ENCODE assay signal across 9 mouse cellular contexts in genomic region chr5:32862469-32863132, GRCm38 (mm10). TPM values are rescaled to one million over a fixed set of nuclear protein-coding genes. Genes with fewer than 3 reads are reported as not detected.
DNase-seq lines count a peak whose midpoint lies in the region; ATAC-seq and TF ChIP-seq lines count a peak whose summit lies in the region.
"Had no signal": no experiment of that assay in that cellular context is flagged by ENCODE, and none has a peak within 500 bp of the region (broad histone marks: within the 10 kb centered on the region; RNA-seq: fewer than 3 reads in every experiment).

No protein-coding gene starts in this region.

- no peaks in the 10 kb centered on the region for H3K36me3 ChIP-seq in hindbrain, embryonic 15.5 days
- H3K36me3 ChIP-seq in liver, embryonic 14.5 days (replicated peaks; ENCODE audit: control insufficient read depth, insufficient read depth, low read depth) = no peaks in the 10 kb centered on the region

- TF ChIP-seq POLR2A in cerebellum, adult 2 months (IDR thresholded peaks at IDR 0.05; ENCODE audit: borderline replicate concordance, insufficient read depth, low read length) = no peak

- no peaks in the 10 kb centered on the region for H3K9me3 ChIP-seq in hindbrain, embryonic 15.5 days
- H3K9me3 ChIP-seq in liver, embryonic 14.5 days (ENCODE audit: control insufficient read depth, low read length) = no peaks in the 10 kb centered on the region

- TF ChIP-seq EP300 in liver, embryonic 14.5 days (IDR thresholded peaks at IDR 0.05; ENCODE audit: low read depth) = no peak

- peak overlapping the region; percentile 82; the same call in 1 of the 2 replicates for H3K4me3 ChIP-seq in hindbrain, embryonic 15.5 days
- H3K4me3 ChIP-seq in liver, embryonic 14.5 days (ENCODE audit: insufficient read depth in 1 of 2, low read depth in 2 of 2, low read length in 2 of 2) = peak overlapping the region in 1 of 2 experiments; percentile 74; a peak in 2 of 4 replicates
- H3K4me3 ChIP-seq in cerebellum, adult 2 months (replicated peaks; ENCODE audit: insufficient read depth, low read depth, low read length) = no peak overlapping the region

- H3K27ac ChIP-seq in hindbrain, embryonic 15.5 days (replicated peaks) = no peak overlapping the region
- H3K27ac ChIP-seq in liver, embryonic 14.5 days = peak overlapping the region; percentile 78
- H3K27ac ChIP-seq in cerebellum, adult 2 months (ENCODE audit: insufficient read depth, low read length) = no peak overlapping the region

- H3K4me2 ChIP-seq in hindbrain, embryonic 15.5 days = peak overlapping the region; percentile 89
- H3K4me2 ChIP-seq in liver, embryonic 14.5 days (ENCODE audit: low read depth) = peak overlapping the region; percentile 83

- peaks cover 14% of the 10 kb centered on the region for H3K4me1 ChIP-seq in hindbrain, embryonic 15.5 days (replicated peaks)
- peaks cover 14 to 20% of the 10 kb centered on the region in 2 experiments for H3K4me1 ChIP-seq in liver, embryonic 14.5 days (replicated peaks; ENCODE audit: control insufficient read depth in 2 of 2, insufficient read depth in 2 of 2, low read length in 1 of 2)
- H3K4me1 ChIP-seq in cerebellum, adult 2 months (ENCODE audit: control insufficient read depth, insufficient read depth, low read length) = peaks cover 2% of the 10 kb centered on the region; the same call in 1 of the 2 replicates

- ATAC-seq in hindbrain, embryonic 15.5 days (ENCODE audit: low FRiP score, low read depth) = no peak
- no peak for ATAC-seq in liver, embryonic 14.5 days (ENCODE audit: insufficient read depth)

- 70% methylated on average over 6 of the region's 6 CpGs for WGBS in hindbrain, embryonic 15.5 days
- WGBS in liver, embryonic 14.5 days (ENCODE audit: insufficient replicate concordance) = 55% methylated on average over 6 of the region's 6 CpGs
- WGBS in cerebellum, adult 2 months = 46% methylated on average over 6 of the region's 6 CpGs

- DNase-seq in adrenal gland, postnatal 10 days = peak; percentile 23
- no peak for DNase-seq in adrenal gland, adult 8-10 months
- DNase-seq in 3T3-L1 (ENCODE audit: low read depth, low spot score) = peak; percentile 45
- no peak for DNase-seq in liver, embryonic 14.5 days (ENCODE audit: low read depth in 3 of 3, low spot score in 3 of 3)
- DNase-seq in left cerebral cortex, adult 18-20 months (ENCODE audit: low spot score in 2 of 2) = no peak
- DNase-seq in spleen, postnatal 10 days (ENCODE audit: low spot score in 2 of 2) = no peak
- no peak for DNase-seq in cerebellum, adult 2 months

- no peak for TF ChIP-seq CTCF in liver, embryonic 14.5 days (IDR thresholded peaks at IDR 0.05; ENCODE audit: low read depth)
- no peak for TF ChIP-seq CTCF in cerebellum, adult 2 months (IDR thresholded peaks at IDR 0.05; ENCODE audit: borderline replicate concordance, insufficient read depth, low read depth, low read length)

- no peaks in the 10 kb centered on the region for H3K27me3 ChIP-seq in hindbrain, embryonic 15.5 days
- no peaks in the 10 kb centered on the region for H3K27me3 ChIP-seq in liver, embryonic 14.5 days (ENCODE audit: control insufficient read depth, insufficient read depth, low read length)
- H3K27me3 ChIP-seq in cerebellum, adult 2 months (ENCODE audit: control insufficient read depth, insufficient read depth, low read length) = no peaks in the 10 kb centered on the region

- H3K9ac ChIP-seq in hindbrain, embryonic 15.5 days = no peak overlapping the region
- 0 out of 2 replicates have a peak overlapping the region, but pooled peaks have one; percentile 18 for H3K9ac ChIP-seq in liver, embryonic 14.5 days (replicated peaks)

RNA-seq across cellular contexts. Expression of gene Depdc5, which starts 0.9 kb away (rescaled TPM):
- 10 to 100 TPM; 30.1 to 38.4 TPM for total RNA-seq in adrenal gland, postnatal 10 days (2021)
- 10 to 100 TPM; 44.4 to 50.4 (median 45.5) TPM for total RNA-seq in adrenal gland, adult 8-10 months (2022)
- polyA plus RNA-seq in hindbrain, embryonic 15.5 days (2015; fragmentation: Nextera tagmentation; extraction: Ambion mirVana) = 26.1 and 26.6 TPM in 2 replicates
- 7.3 and 8.3 TPM in 2 replicates for polyA plus RNA-seq in liver, embryonic 14.5 days (2012; rRNA removed)
- 7.1 and 7.5 TPM in 2 replicates for polyA plus RNA-seq in liver, embryonic 14.5 days (2014; fragmentation: Nextera tagmentation; extraction: Ambion mirVana)
- 10 to 100 TPM; 65.8 to 76.7 TPM for total RNA-seq in left cerebral cortex, adult 18-20 months (2021)
- polyA plus RNA-seq in cerebellum, adult 2 months (2012; rRNA removed) = 45.8 and 47.4 TPM in 2 replicates

RNA-seq across cellular contexts. Expression of gene Prr14l, which starts 8.5 kb away (rescaled TPM):
- total RNA-seq in adrenal gland, postnatal 10 days (2021) = 10 to 100 TPM; 21.4 to 25.0 TPM
- total RNA-seq in adrenal gland, adult 8-10 months (2022) = 10 to 100 TPM; 31.5 to 40.2 (median 37.0) TPM
- 7.9 and 11.8 TPM in 2 replicates for polyA plus RNA-seq in hindbrain, embryonic 15.5 days (2015; fragmentation: Nextera tagmentation; extraction: Ambion mirVana)
- polyA plus RNA-seq in liver, embryonic 14.5 days (2012; rRNA removed) = 3.7 and 4.2 TPM in 2 replicates
- 6.5 and 8.7 TPM in 2 replicates for polyA plus RNA-seq in liver, embryonic 14.5 days (2014; fragmentation: Nextera tagmentation; extraction: Ambion mirVana)
- 10 to 100 TPM; 36.3 to 39.8 TPM for total RNA-seq in left cerebral cortex, adult 18-20 months (2021)
- 18.4 and 19.0 TPM in 2 replicates for polyA plus RNA-seq in cerebellum, adult 2 months (2012; rRNA removed)

RNA-seq across cellular contexts. Expression of gene Gm20671, which starts 35.7 kb away (rescaled TPM):
- total RNA-seq in adrenal gland, postnatal 10 days (2021) = not detected
- not detected for total RNA-seq in adrenal gland, adult 8-10 months (2022)
- not detected in 2 replicates for polyA plus RNA-seq in hindbrain, embryonic 15.5 days (2015; fragmentation: Nextera tagmentation; extraction: Ambion mirVana)
- polyA plus RNA-seq in liver, embryonic 14.5 days (2012; rRNA removed) = 0.56 and 1.5 TPM in 2 replicates
- not detected in 2 replicates for polyA plus RNA-seq in liver, embryonic 14.5 days (2014; fragmentation: Nextera tagmentation; extraction: Ambion mirVana)
- not detected for total RNA-seq in left cerebral cortex, adult 18-20 months (2021)
- polyA plus RNA-seq in cerebellum, adult 2 months (2012; rRNA removed) = 1.3 and 1.4 TPM in 2 replicates
- total RNA-seq: common myeloid progenitor, adult 5-6 weeks had no signal

Comparison
In these comparisons a context has a peak if more than half of its experiments do, and no peak if none do; other contexts are left out.
1. DNase-seq: peak in adrenal gland, postnatal 10 days (single experiment) and 3T3-L1 (single experiment); none in adrenal gland, adult 8-10 months (single experiment), liver, embryonic 14.5 days (0 of 3), left cerebral cortex, adult 18-20 months (0 of 2), spleen, postnatal 10 days (0 of 2) and cerebellum, adult 2 months (0 of 2).